Mouse (Mus musculus): Measurements from ENCODE around the gene Casp2. TPM values are rescaled to one million over a fixed set of nuclear protein-coding genes. Genes with fewer than 3 reads are reported as not detected.

The Casp2 gene
- total RNA-seq, 2 experiments from 2014 or later, result 45.5 to 49.7 TPM

Other genes with a start within 250 kb of the Casp2 start
- not detected for gene Sva, start 226.6 kb upstream of the Casp2 start, total RNA-seq (2021)
- gene Tas2r139, start 124.0 kb upstream of the Casp2 start, total RNA-seq (2021), result not detected
- gene Tas2r144, start 49.7 kb upstream of the Casp2 start, total RNA-seq (2021), result not detected
- gene Gstk1, start 19.1 kb upstream of the Casp2 start, total RNA-seq (2021), result 1 to 10 TPM; 3.4 to 4.1 TPM
- gene Tmem139, start 3.0 kb upstream of the Casp2 start, total RNA-seq (2021), result not detected
- gene Clcn1, start 21.7 kb downstream of the Casp2 start, total RNA-seq (2021), result 1 to 10 TPM; 6.6 to 7.7 TPM
- 10 to 100 TPM; 83.4 to 92.0 TPM for gene Fam131b, start 59.7 kb downstream of the Casp2 start, total RNA-seq (2021)
- 10 to 100 TPM; 43.9 to 49.8 TPM for gene Zyx, start 84.6 kb downstream of the Casp2 start, total RNA-seq (2021)
- gene Epha1, start 108.3 kb downstream of the Casp2 start, total RNA-seq (2021), result under 1 TPM; 0.14 to 0.18 TPM
- gene Tas2r143, start 135.3 kb downstream of the Casp2 start, total RNA-seq (2021), result not detected
- under 1 TPM in 1 of 2 experiments, not detected in 1; 0.36 TPM for gene Tas2r135, start 140.4 kb downstream of the Casp2 start, total RNA-seq (2021)
- not detected for gene Tas2r126, start 169.6 kb downstream of the Casp2 start, total RNA-seq (2021)
- not detected for gene Olfr458, start 200.2 kb downstream of the Casp2 start, total RNA-seq (2021)
- gene Olfr457, start 211.3 kb downstream of the Casp2 start, total RNA-seq (2021), result not detected
- gene Olfr456, start 222.2 kb downstream of the Casp2 start, total RNA-seq (2021), result not detected